Mouse (Mus musculus) intestine, embryonic 14.5 days (tissue): ENCODE data around the gene Otop3. TPM values are rescaled to one million over a fixed set of nuclear protein-coding genes. Genes with fewer than 3 reads are reported as not detected.
"Not testable (repeated sequence)": the region's sequence is repeated elsewhere in the genome, so short reads cannot be mapped to it uniquely, and the experiment has no call there.

Source experiments
- ATAC-seq: fragments of 200-750 bp; cut with Nextera tagmentation; replicated peaks from 2 replicates; pipeline ENCODE4 v1.8.0; 2017; ENCODE audit warnings: low read depth, moderate number of reproducible peaks, moderate TSS enrichment, moderate library complexity; ENCODE audit not compliant: low FRiP score, low TSS enrichment
- DNase-seq: peaks from one replicate; pipeline ENCODE4 v3.0.0-alpha.2; 2018; ENCODE audit warnings: low spot score
- H3K27ac ChIP-seq: fragments of 300-500 bp; sonication (generic); 2 replicates; pipeline ENCODE4 v1.5.1; 2014; ENCODE audit warnings: low read depth, mild to moderate bottlenecking, control low read depth
- H3K27me3 ChIP-seq: fragments of 300-500 bp; sonication (generic); replicated peaks from 2 replicates; pipeline ENCODE4 v1.6.1; 2014; ENCODE audit warnings: low read length, control low read depth; ENCODE audit not compliant: control insufficient read depth, insufficient read depth
- H3K36me3 ChIP-seq: fragments of 300-500 bp; sonication (generic); 2 replicates; pipeline ENCODE4 v1.6.1; 2014; ENCODE audit warnings: low read length, control low read depth; ENCODE audit not compliant: control insufficient read depth, insufficient read depth
- H3K4me1 ChIP-seq: fragments of 300-500 bp; sonication (generic); replicated peaks from 2 replicates; pipeline ENCODE4 v1.6.1; 2014; ENCODE audit warnings: low read length, control low read depth, mixed read lengths; ENCODE audit not compliant: control insufficient read depth, insufficient read depth
- H3K4me2 ChIP-seq: fragments of 300-500 bp; sonication (generic); 2 replicates; pipeline ENCODE4 v1.6.1; 2014; ENCODE audit warnings: low read length
- H3K4me3 ChIP-seq: fragments of 300-500 bp; sonication (generic); 2 replicates; pipeline ENCODE4 v1.5.1; 2014; ENCODE audit warnings: low read depth, low read length, control low read depth, mixed read lengths
- H3K9ac ChIP-seq: fragments of 300-500 bp; sonication (generic); 2 replicates; pipeline ENCODE4 v1.6.1; 2014; ENCODE audit warnings: mild to moderate bottlenecking, low read length
- H3K9me3 ChIP-seq: fragments of 300-500 bp; sonication (generic); 2 replicates; pipeline ENCODE4 v1.6.1; 2016; ENCODE audit warnings: low read length, control low read depth; ENCODE audit not compliant: control insufficient read depth
- WGBS: fragments of 180-500 bp; shearing (Covaris S2); extraction: QIAGEN DNeasy Blood & Tissue Kit; methylation state at CpG from one replicate; pipeline ENCODE4 v1.1.7; 2014; 5-methylcytosine and 5-hydroxymethylcytosine counted together
- polyA plus RNA-seq: library from polyadenylated mRNA; unstranded; fragments of >200 nt; fragmentation: Nextera tagmentation; extraction: Ambion mirVana; gene quantifications from 2 replicates; pipeline ENCODE4 v1.2.1, GENCODE M21; 2014

The Otop3 gene
- polyA plus RNA-seq, 1 experiment from 2014 or later = 0.65 TPM

- H3K36me3 ChIP-seq = no peaks in the 10 kb centered on the region
- no peak for DNase-seq
- H3K9ac ChIP-seq = no peak overlapping the region
- 83% methylated on average over 5 of the region's 5 CpGs for WGBS
- H3K4me3 ChIP-seq = no peak overlapping the region
- no peak overlapping the region for H3K27ac ChIP-seq
- H3K9me3 ChIP-seq = no peaks in the 10 kb centered on the region
- H3K4me2 ChIP-seq = no peak overlapping the region
- H3K27me3 ChIP-seq = no peaks in the 10 kb centered on the region
- ATAC-seq = no peak
- peaks cover 23% of the 10 kb centered on the region for H3K4me1 ChIP-seq
These were observed 50.1 kb downstream of the Otop3 start for GRCm38 (mm10) chr11:115384587-115384986.

DNA sequence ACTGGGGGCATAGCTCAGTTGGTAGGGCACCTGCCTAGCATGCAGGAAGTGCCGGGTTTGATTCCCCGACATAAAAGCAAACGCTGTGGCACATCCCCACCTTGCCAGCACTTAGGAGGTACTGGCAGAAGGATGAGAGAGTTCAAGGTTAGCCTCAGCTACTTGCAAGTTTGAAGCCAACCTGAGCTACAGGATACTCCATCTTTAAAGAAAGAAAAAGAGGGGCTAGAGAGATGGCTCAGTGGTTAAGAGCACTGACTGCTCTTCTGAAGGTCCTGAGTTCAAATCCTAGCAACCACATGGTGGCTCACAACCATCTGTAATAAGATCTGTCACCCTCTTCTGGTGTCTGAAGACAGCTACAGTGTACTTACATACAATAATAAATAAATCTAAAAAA, 52.3 kb downstream of the Otop3 start:
- ATAC-seq = not testable (repeated sequence)

GRCm38 (mm10) chr11:115391358-115391757, 56.8 kb downstream of the Otop3 start:
- H3K4me3 ChIP-seq = no peak overlapping the region
- H3K4me1 ChIP-seq = no peaks in the 10 kb centered on the region
- peaks cover 32% of the 10 kb centered on the region for H3K36me3 ChIP-seq
- ATAC-seq (no peak), DNase-seq (no peak)
- no peak overlapping the region for H3K4me2 ChIP-seq
- H3K27ac ChIP-seq = no peak overlapping the region
- H3K27me3 ChIP-seq = no peaks in the 10 kb centered on the region
- H3K9me3 ChIP-seq = no peaks in the 10 kb centered on the region
- H3K9ac ChIP-seq = no peak overlapping the region
- WGBS = 94% methylated on average over 7 of the region's 7 CpGs

More for the DNA sequence above, 52.3 kb downstream of the Otop3 start:
- not testable (repeated sequence) for H3K27me3 ChIP-seq, H3K27ac ChIP-seq, H3K36me3 ChIP-seq, H3K9ac ChIP-seq, H3K4me2 ChIP-seq, DNase-seq, H3K4me3 ChIP-seq, H3K9me3 ChIP-seq
- H3K4me1 ChIP-seq = peaks cover 20% of the 10 kb centered on the region
- 90% methylated on average over 3 of the region's 3 CpGs for WGBS

DNA sequence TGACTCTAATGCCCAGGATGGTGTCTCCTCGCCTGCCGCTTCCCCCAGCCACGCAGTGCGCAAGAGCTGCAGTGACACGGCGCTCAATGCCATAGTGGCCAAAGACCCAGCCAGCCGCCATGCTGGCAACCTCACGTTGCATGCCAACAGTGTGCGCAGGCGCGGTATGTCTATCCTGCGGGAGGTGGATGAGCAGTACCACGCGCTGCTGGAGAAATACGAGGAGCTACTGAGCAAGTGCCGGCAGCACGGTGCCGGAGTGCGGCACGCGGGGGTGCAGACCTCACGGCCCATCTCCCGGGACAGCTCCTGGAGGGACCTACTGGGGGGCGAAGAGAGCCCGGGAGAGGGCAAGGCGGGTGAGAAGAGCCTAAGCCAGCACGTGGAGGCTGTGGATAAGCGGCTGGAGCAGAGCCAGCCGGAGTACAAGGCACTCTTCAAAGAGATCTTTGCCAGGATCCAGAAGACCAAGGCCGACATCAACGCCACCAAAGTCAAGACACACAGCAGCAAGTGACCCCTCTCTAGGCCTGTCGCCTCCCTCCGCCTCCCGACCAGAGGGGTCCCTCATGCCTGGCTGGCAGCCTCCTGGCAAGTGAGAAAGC, 59.3 kb downstream of the Otop3 start:
- 65% methylated on average over 34 of the region's 34 CpGs for WGBS
- no peaks in the 10 kb centered on the region for H3K27me3 ChIP-seq
- H3K4me2 ChIP-seq = peak overlapping the region; percentile 23; the same call in 1 of the 2 replicates
- peaks cover 32% of the 10 kb centered on the region for H3K36me3 ChIP-seq
- H3K9me3 ChIP-seq = no peaks in the 10 kb centered on the region
- peak; percentile 32; the same call in 1 of the 2 replicates for ATAC-seq
- H3K4me3 ChIP-seq = no peak overlapping the region
- no peak for DNase-seq
- no peaks in the 10 kb centered on the region for H3K4me1 ChIP-seq
- H3K27ac ChIP-seq = no peak overlapping the region
- no peak overlapping the region for H3K9ac ChIP-seq

Other genes with a start within 250 kb of the Otop3 start
- gene Rab37, start 243.3 kb upstream of the Otop3 start, polyA plus RNA-seq = 3.3 and 5.0 TPM in 2 replicates
- 0.27 and 1.0 TPM in 2 replicates for gene Cd300lf, start 200.7 kb upstream of the Otop3 start, polyA plus RNA-seq
- gene Slc9a3r1, start 171.4 kb upstream of the Otop3 start, polyA plus RNA-seq = 157 and 165 TPM in 2 replicates
- gene Tmem104, start 147.2 kb upstream of the Otop3 start, polyA plus RNA-seq = 7.0 and 8.3 TPM in 2 replicates
- 16.4 and 16.7 TPM in 2 replicates for gene Nat9, start 146.9 kb upstream of the Otop3 start, polyA plus RNA-seq
- not detected in 2 replicates for gene Grin2c, start 67.5 kb upstream of the Otop3 start, polyA plus RNA-seq
- gene Fdxr, start 57.7 kb upstream of the Otop3 start, polyA plus RNA-seq = 11.3 and 14.2 TPM in 2 replicates
- gene Fads6, start 37.1 kb upstream of the Otop3 start, polyA plus RNA-seq = 1.4 and 1.6 TPM in 2 replicates
- gene Otop2, start 27.6 kb upstream of the Otop3 start, polyA plus RNA-seq = not detected in 2 replicates
- gene Ush1g, start 12.7 kb upstream of the Otop3 start, polyA plus RNA-seq = 0.14 TPM in 1 of 2 replicates, not detected in the other
- 11.5 and 14.4 TPM in 2 replicates for gene Hid1, start 33.0 kb downstream of the Otop3 start, polyA plus RNA-seq
- 10.6 and 11.6 TPM in 2 replicates for gene Cdr2l, start 47.2 kb downstream of the Otop3 start, polyA plus RNA-seq
- gene Mrpl58, start 69.0 kb downstream of the Otop3 start, polyA plus RNA-seq = 218 and 224 TPM in 2 replicates
- gene Atp5h, start 85.2 kb downstream of the Otop3 start, polyA plus RNA-seq = 899 and 962 TPM in 2 replicates
- 11.0 and 18.8 TPM in 2 replicates for gene Kctd2, start 85.4 kb downstream of the Otop3 start, polyA plus RNA-seq
- 0.12 TPM in 2 replicates for gene Trim80, start 105.8 kb downstream of the Otop3 start, polyA plus RNA-seq
- gene Slc16a5, start 127.7 kb downstream of the Otop3 start, polyA plus RNA-seq = 1.9 and 2.5 TPM in 2 replicates
- gene Armc7, start 140.9 kb downstream of the Otop3 start, polyA plus RNA-seq = 6.5 and 6.9 TPM in 2 replicates
- 115 and 133 TPM in 2 replicates for gene Nt5c, start 157.1 kb downstream of the Otop3 start, polyA plus RNA-seq
- 573 and 633 TPM in 2 replicates for gene Jpt1, start 179.7 kb downstream of the Otop3 start, polyA plus RNA-seq
- 891 and 947 TPM in 2 replicates for gene Sumo2, start 201.5 kb downstream of the Otop3 start, polyA plus RNA-seq
- 192 TPM in 2 replicates for gene Nup85, start 229.7 kb downstream of the Otop3 start, polyA plus RNA-seq